Mouse (Mus musculus) T-helper 2 cell (primary cell): Measurements from ENCODE around the gene Odf3.

Experiments
- in situ Hi-C: fragments of 300-600 bp; cut with MboI, MseI; formaldehyde crosslinking; loops from one replicate; pipeline ENCODE4 v1.15.1; 2025; ENCODE audit warnings: high pct_unique_total_duplicates

The Odf3 gene

DNA sequence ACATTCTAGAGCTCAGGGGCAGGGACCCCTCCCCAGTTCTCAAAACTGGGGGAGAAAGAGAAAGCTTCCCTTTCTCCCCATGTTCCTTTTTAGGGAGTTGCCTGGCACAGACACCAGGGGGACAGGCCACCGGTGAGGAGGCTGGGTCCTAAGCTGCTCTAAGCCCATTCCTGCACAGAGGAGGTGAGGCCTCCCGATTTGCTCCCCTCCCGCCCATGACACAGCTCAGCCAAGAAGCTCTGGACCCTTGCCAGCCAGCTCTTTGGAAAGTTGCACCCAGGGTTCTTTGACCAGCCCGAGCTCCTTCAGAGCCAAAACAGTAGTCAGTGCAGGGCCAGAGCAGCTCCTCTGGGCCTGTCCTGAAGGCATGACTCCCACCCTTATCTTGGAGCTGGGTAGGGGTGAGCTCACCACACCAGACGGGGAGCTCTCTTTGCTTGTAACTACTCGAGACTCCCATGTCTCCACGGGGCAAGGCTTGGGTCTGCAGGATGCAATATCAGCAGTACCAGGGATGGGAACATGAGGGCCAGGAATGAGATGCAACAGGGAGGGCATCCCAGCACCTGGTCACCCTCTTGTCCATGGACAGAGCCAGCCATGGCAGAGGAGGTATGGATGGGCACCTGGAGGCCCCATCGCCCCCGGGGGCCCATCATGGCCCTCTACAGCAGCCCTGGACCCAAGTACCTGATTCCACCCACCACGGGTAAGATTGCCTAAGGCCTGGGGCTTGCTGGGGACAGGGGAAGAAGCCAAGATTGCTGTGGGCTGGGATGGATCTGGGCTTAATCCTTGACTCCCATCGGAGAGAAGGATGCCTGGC, at the start of gene Odf3:
TSS of gene Odf3 (plus strand) at position 51 of the 826 bp plus-strand sequence.
- in situ Hi-C loops: loop anchor here (5.0 kb wide), 1 partner anchor 204 kb away; no protein-coding TSS in a partner anchor

- in situ Hi-C loops: no loop called here
Measured at GRCm38 (mm10) chr7:140798212-140798611, 49.4 kb upstream of the Odf3 start.

DNA sequence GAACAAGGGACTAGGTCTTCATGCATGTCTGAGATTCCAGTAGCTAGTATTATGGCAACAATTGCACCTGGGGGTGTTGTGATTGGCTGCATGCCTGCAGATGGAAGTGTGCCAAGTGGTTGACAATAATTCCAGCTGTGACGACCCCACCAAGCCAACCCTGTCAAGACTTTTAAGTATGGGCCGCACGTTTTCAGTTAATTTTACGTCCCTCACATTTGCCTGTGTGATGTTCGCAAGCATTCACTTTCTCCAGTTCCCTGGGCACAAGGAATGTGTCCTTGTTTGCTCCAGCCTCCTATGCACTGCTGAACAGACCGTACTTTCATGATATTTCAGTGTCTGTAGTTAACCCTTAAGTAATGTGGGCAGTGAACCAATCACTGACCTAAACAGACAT, 45.0 kb upstream of the Odf3 start:
- in situ Hi-C loops: loop anchor here (10.0 kb wide), 1 partner anchor 618 kb away; no protein-coding TSS in a partner anchor

- in situ Hi-C loops: loop anchor here (10.0 kb wide), 1 partner anchor 621 kb away; no protein-coding TSS in a partner anchor
Measured at GRCm38 (mm10) chr7:140805704-140806103, 41.9 kb upstream of the Odf3 start.

GRCm38 (mm10) chr7:140810496-140810895, 37.1 kb upstream of the Odf3 start:
- in situ Hi-C loops: no loop called here

DNA sequence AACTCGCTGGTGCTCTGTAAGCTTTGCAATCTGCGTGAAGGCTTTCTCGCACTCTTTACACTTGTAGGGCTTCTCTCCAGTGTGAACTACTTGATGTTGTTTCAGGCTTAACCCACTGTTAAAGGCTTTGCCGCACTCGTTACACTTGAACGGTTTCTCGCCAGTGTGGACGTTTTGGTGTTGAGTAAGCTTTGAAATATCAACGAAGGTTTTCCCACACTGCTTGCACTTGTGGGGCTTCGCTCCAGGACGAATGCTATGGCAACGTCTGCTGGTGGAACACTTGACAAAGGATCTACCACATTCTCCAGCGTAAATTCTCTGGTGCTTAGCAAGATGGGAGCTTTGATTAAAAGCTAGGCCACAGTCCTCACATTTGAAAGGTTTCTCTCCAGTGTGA, 35.9 kb upstream of the Odf3 start:
- in situ Hi-C loops: no loop called here

GRCm38 (mm10) chr7:140812850-140813249, 34.8 kb upstream of the Odf3 start:
- in situ Hi-C loops: no loop called here

- in situ Hi-C loops: no loop called here
Measured at GRCm38 (mm10) chr7:140820173-140820572, 27.4 kb upstream of the Odf3 start.

DNA sequence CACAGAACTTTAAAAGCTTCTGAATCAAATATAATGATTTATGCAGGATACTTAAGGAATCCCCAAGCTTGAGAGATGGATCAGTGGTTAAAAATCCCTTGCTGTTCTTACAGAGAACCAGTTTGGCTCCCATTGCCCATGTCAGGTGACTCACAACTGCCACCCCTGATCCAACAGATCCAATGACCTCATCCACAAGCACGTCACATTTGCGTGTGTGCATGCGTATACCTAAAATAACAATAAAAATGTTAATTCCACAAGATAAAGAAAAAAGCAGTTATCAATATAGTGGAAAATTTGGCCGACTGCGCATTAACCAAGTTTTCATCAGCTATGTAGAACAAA, 26.3 kb upstream of the Odf3 start:
- in situ Hi-C loops: no loop called here

GRCm38 (mm10) chr7:140821653-140822329, 25.8 kb upstream of the Odf3 start, which contains the start of gene Zfp941:
Zfp941 (minus strand) TSS chr7:140822178.
- in situ Hi-C loops: no loop called here

- in situ Hi-C loops: no loop called here
Measured at GRCm38 (mm10) chr7:140822731-140823130, 24.9 kb upstream of the Odf3 start.

DNA sequence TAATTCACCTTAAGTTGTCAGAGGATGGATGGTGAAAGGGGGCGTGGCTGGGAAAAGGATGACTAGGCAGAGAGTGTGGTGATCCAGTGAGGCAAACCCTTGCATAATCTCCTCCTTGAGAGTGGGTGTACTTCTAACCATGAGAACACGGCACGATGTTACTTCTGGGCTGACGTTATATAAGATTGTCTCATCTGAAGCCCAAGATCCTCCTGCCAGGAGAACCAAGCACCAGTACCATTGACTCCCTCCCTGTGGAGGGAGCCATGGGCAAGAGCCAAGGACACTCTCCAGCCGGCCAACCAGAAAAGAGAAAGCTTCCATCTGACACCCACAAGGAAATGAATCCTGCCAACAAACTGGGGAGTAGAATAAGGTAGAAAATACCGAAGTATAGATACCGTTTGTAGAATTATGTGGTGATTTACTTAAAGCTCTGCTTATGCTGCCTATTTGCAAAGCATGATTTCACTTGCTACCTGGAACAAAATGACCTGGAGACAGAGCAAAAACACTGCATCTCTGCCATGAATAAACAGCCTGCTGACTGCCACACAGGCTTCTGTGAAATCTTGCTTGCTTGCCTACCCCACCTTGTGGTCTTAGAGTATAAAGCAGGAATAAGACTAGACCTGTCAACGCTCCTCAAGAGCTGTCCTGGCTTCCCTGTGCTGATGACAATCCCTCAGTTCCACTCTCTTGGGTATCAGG, 19.3 kb upstream of the Odf3 start:
- in situ Hi-C loops: no loop called here

DNA sequence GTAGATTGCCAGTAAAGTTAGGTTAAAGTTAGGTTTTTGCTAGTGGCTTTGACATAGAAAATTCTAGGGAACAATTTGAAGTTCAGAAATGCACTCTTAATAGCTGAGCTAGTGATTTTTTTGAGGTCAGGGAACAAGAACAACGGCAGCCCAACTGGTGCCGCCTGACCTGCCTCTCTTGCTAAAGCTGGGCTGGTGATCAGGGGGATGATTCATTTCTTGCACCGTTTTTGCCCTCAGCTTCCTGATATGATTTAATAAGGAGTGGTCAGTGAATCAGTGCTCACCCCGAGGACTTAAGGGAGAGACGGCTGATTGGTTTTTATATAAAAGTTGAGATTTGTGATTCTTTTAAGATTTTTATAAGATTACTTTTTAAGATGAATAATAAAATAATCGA, 16.2 kb upstream of the Odf3 start:
- in situ Hi-C loops: no loop called here

- in situ Hi-C loops: no loop called here
Measured at GRCm38 (mm10) chr7:140833341-140833740, 14.3 kb upstream of the Odf3 start.

DNA sequence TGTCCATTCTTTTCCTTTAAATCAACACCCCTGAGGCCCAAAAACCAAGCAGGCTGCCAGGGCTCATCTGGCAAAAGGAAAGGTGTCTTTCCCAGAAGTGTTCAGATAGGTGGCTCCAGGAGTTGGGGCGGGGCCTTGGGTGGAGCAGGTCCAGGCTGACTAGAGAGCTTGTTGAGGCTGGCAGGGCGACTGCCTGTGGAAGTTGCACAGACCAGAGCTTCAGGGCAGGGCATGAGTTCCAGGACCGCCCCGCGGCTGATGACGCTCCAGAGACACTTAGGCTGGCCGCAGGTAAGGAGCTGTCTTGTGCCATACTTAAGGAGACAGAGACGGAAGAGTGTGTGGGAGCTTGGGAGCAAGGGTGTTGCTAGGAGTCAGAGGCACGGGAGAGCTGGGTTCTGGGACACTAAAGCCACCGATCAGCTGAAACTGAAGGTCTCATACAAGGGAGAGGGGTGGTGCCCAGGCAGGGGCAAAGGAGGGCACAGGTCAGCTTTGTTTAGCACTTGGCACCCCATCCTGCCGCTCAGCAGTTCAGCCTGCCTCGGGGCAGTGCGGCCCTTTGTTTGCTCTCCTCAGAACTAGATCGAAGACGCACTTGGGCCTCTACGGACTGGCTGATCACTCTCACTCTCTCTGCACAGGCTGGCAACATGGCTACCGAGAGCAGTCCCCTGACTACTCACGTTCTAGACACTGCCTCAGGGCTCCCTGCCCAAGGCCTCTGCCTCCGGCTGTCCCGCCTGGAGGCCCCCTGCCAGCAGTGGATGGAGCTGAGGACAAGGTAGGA, 12.4 kb upstream of the Odf3 start, which contains the start of gene Urah:
TSS of gene Urah (plus strand) at position 51 of the 790 bp plus-strand sequence.
- in situ Hi-C loops: no loop called here

DNA sequence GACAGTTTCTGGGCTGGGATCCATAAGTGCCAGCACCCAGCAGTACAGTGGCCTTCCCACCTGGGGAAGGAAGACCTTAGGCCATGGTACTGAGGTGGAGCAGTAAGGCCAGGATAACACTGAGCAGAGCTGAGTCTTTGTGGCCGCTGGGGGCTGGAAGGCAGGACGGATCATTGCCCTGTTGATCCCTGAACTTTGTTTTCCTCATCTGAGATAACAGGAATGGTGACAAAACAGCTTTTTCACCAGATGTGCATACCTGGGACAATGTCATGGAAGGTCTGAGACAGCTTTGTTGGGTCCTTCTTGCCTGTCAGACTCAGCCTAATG, 11.9 kb upstream of the Odf3 start:
- in situ Hi-C loops: no loop called here

DNA sequence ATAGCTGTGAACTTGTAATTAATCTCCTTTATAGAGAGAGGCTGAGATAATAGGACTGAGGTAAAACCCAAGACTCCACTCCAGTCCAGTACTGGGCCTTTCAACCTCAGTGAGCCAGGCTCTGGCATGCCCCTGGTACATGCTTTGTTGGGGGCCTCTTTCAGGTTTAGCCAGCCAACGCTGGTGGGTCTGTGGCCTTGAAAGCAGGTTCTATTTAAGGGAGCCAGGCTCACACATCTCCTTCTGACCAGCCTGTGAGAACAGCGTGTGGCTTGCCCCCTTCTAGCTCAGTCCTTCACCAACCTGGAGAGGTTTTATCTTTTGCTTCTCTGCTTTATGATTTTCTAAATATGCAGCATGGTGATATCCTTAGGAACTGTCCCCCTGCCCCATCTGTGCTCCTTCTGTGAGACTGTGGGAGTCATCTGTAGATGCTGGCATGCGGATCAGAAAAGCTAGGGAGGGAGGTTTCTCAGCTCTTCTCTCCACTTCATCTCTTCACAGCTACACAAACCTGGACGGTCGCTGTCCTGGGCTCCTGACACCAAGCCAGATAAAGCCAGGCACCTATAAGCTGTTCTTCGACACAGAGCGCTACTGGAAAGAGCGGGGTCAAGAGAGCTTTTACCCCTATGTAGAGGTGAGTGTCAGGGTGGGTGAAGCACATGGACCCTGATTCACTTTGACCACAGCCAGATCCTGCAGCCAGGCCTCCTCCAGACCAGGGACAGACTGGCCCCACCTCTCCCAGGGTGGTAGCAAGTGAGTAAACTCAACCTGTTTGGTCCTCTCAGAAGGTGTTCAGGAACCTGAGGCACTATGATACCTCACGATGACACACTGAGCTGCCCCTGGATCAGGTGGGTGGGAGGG, 11.1 kb upstream of the Odf3 start:
- in situ Hi-C loops: no loop called here

GRCm38 (mm10) chr7:140839556-140839955, 8.0 kb upstream of the Odf3 start:
- in situ Hi-C loops: no loop called here

DNA sequence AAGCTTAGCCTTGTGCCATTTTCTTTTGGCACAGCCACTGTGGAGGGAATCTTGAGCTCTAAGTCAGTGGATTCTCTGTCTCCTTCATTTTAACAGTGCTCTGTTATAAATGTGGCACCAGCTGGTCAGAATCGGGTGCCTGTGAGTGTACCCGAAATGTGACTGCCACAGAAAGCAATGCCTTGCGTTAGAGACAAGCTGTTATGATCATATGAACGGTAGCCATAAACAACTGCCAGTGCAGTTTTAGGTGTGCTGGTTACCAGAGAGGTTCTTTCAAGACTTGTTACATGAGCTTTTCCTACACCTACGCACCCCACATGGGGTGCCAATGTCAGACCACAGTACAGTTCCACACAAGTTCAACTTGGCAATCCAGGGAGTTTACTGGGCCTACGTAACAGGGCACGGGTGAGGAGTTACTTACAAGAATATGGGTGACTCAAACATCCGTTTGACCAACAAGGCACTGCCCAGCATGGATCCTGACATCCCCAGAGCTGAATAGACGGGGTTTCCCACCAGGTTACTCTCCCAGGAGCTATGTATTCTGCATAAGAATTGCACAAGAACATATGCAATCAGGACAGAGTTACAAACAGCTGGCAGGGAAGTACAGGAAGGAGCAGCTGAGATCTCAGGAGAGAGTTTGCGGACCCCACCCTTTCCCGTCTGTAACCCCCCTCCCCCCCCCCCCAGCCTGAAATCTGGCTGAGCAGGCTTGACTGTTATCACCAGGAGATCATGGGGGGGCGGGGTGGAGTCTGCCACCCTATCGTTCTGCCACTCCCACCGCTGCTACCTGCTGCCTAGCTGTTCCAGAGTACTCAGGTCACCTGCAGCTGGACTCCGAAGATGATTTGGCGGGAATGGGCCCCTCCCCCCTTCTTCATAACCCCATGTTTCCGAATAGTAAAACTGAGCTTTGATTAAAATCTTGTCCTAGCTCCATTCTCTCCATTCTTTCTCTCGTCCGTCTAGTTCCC, 6.6 kb upstream of the Odf3 start:
- in situ Hi-C loops: loop anchor here (5.0 kb wide), 2 partner anchors 61 to 341 kb away; partner anchors contain the start of gene Cox8b
